Mouse (Mus musculus) left cerebral cortex, adult 8-10 months (tissue): ENCODE measurements at regions not wholly inside any gene's neighbourhood (a gene's known extent, or its start where the extent isn't known, plus 50 kb on each side); places are given as distances from the start of the nearest gene placed in this dataset.

Experiments
- DNase-seq, 2 experiments: peaks; one replicate each; pipeline ENCODE4 v3.0.0; 2022; ENCODE audit warnings: low spot score in 2 of 2

DNA sequence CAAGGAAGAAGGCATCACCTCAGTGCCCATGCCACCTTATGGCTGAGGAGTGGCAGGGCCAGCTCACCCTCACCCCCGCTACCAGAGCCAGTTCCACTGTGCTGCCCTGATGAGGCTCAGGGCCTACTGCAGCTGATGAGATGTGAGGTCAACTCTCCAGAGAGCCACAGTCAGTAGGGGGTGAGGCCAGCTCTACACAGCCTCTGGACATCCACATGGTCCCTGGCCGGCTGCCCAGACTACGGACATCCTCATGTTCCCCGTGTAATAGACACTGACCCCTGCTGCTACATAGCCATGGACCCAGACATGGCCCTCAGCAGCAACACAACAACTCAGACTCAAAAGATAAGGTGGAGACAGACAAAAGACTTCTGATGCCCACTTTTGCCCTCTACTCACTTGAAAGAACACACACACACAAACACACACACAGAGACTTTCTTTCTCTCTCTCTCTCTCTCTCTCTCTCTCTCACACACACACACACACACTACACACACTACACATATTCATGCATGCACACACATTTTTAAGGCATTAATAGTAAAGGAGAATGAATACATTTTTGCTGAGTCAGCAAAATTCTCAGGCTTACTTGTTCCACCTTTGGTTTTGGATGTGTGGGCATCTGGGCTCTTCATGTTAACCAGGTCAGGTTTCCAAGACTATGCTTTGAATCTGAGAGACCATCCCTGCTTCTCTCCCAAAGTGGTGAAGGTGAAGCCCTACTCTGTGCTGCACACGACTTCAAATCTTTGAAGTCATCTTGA, 604.4 kb upstream of the Nrp1 start:
- no peak for DNase-seq

DNA sequence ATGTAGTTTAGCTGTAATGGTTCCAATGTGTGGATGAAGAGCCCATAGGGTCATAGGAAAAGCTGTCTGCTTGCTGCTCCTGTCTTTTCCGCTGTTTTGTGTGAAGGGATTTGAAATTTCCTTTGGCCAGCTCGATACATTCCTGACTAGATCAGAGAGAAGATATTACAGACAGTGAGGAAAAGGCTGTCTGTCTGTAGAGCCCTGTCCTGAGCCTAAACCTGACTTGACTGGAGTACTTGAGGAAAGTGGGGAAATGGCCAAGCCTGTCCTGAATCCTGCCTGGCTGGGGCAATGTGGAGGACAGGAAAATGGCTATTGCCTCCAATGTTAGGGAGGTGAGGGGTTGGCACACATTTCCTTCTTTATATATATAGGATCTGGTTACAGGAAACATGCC, 601.0 kb upstream of the Nrp1 start:
- no peak for DNase-seq

DNA sequence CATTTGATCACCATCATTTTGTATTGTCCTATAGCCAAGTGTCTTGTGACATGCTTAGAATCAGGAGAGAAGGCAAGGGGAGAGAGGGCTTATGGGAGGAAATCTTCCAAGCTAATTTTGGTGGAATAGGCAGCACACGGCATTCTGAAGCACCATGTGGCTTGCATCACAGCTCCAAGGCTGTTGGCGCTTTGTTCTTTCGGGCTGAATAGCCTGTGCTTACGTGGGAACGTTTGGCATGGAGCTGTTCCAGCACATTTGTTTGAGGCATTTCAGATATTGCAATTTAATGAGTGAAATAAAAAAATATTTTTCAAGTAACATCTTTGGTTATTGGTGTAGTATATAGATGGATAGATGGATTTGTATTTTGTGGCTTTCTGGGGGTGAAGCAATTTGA, 598.5 kb upstream of the Nrp1 start:
- DNase-seq = no peak

DNA sequence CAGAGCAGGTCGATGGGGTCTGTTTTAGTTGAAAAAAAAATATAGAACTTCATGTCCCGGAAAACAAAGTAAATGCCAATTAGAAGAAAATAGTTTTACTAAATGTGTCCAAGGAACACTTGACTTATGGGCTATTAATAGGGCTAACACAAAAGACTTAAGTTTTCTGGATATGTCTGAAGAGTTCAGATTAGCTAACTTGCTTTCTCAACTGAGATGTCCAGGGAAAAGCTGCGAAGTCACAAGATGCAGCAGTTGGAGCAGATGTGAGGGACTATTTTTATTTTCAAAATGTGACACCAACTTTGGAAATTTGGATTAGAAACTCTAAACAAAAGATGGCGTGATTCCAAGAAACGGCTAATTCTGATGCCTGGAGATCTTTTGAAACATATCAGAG, 593.2 kb upstream of the Nrp1 start:
- no peak for DNase-seq

DNA sequence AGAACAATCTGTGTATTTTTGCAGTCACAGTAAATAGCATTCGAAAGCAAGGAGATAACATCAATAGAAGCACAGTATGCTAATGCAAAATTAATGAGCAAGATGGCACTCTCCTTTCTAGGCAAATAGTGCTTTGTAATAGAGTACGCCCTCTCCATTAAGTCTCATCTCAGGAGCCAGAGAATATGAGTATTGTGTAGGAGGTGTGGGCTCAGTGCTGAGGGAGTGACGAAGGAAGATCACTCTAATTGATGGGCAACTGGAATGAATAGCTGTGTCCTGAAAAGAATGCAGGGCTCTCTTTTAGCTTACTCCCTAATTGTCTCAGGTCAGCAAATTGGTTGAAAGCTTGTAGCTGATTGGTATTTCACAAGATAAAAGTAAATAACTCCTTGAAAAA, 590.1 kb upstream of the Nrp1 start:
- DNase-seq = no peak

DNA sequence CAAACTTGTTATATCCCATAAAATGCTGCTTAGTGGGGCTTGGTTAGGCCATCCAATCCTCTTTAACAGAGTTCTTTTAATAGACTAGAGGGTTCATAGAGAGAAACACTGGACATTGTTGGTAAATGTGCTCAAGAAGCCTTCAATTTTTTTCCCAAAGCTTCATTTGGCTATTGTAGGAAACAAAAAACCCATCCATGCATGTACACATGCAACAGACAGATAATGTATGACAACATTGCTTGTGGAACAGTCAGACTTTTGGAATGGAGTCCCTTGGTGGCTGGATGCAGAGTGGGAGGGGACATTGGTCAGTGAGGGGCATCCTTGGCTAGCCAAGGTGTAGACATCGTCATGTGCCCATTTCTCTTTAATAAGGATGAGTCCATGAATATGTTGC, 588.8 kb upstream of the Nrp1 start:
- no peak for DNase-seq

DNA sequence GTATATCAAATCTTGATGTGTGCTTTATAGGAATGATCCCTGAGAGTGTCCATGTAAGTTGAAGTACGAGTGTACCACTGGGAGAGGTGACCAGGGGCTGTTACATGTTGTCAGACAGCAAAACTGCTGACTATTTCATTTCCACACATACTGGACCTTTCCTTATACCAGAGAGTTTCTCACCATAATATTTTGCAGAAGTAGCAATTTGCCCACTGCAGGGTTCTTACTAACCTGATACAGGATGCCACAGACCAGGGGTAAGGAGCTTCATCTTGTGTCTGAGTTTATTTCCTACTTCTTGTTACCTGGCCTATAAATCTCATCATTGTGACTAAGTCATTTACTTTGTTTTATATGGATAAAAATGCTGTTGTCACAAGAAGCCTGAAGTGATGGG, 586.6 kb upstream of the Nrp1 start:
- DNase-seq = no peak

DNA sequence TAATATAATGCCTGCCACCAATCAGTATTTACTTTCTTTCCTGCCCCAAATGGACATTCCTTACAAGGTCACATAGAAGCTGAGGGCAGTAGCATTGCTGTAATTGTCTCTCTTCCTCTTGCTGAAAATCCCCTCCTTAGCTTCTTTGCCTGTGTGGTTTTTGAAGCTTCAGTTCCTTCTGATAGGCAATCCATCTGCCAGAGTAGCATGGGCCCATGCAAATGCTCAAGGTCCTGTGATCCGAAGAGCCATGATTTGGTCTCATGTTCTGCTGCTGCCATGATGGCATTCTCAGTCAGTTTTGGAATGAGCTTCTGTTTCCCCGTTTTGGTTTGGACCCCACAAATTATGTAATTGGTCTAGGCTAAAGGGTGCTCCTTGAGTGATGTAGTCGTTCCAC, 586.0 kb upstream of the Nrp1 start:
- no peak for DNase-seq

DNA sequence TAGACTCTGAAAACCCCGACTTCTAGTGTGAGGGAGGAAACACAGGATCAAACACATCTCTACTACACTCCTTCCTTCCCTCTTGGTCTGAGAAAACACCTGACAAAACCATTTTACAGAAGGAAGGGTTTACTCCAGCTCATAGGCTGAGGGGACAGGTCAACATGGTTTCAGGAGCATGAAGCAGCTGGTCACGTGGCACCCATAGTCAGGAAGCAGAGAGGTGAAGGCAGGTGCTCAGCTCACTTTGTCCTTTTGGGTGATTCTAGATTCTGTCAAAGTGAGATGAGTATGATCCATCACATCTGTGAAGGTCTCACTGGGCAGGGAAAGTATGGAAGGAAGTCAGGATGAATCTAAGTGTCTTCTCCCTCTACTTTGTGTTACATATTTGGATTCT, 585.5 kb upstream of the Nrp1 start:
- DNase-seq = no peak

DNA sequence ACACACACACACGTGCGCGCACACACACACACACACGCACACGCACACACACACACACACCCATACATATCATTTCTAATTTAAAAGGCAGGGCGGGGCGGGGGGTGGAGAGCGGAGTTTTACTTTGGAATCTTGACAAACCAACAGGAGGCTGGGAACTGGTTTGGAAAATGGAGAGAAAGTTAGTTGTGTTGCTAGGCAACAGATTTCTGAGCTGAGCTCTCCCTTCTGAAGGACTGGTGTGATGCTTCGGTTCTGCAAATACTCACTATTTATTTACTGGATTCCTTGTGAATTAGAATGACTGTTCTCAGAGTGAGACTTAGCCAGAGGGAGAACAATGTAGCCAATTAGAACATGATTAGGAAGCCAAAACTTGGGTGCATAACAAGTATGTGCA, 583.8 kb upstream of the Nrp1 start:
- DNase-seq = peak in 1 of 2 experiments; percentile 24

DNA sequence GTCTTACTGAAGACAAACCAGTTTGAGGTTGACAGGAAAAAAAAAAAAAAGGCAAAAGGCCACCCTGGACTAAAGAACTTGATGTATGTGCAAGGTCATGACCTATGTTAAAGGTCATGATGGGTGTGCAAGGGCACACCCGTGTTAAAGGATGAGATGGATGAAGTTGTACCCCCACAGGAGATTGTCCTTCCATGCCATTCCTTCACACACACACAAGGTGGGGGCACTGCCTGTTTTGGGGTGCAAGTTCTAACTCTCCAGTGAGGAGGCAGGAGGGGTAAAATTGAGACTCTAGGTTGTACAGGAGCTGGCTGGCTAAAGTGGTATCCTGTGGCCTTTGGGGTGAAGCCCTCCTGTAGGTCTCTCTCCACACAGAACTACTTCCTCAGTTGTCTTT, 583.2 kb upstream of the Nrp1 start:
- no peak for DNase-seq

DNA sequence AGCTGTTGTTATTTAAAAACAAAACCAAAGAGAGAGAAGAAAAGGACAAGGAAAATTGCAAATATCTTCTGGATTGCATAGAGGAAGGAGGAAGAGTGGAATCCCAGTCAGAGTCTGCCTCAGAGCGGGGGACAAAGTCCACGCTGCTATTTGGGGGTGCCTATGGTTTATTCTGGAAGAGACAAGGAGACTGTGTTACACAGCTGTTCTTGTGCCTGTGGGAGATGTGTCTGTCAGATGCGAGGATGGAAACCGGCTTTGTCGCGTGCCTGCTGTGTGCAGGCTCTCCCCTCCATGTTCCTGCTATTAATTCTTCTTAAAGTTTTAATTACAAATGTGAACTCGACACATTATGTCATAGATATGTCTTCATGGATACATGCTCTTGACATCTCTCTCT, 582.7 kb upstream of the Nrp1 start:
- no peak for DNase-seq

DNA sequence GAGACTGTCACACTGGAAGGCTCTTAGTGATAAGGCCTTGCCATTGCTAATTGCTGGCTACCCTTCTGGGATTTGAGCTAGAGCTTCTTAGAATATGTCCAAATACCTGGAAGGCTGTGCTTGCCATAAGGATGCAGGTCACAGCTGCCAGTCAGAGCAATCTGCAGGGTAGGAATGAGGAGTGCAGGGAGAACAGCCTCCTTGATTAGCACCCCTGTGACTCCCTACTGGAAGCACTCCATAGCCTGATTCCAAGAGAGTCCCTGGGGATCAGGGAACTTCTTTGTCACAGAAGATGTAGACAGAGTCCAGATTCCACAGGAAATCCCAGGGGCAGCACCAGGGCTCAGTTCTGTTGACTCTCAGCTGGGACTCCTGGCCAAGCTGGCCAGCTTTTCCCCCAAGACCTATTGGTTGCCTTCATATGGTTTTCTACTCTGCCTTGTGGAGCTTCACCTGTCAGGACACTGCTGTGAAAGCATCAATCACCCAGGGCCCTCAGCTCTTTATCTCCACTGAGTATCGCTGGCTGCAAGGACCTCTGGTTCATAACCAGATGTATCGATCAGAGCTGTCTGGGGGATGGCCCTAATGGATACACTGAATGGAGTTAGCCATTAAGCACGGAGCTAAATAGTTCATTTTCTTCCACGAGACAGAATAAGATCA, 579.9 kb upstream of the Nrp1 start:
- DNase-seq = no peak

DNA sequence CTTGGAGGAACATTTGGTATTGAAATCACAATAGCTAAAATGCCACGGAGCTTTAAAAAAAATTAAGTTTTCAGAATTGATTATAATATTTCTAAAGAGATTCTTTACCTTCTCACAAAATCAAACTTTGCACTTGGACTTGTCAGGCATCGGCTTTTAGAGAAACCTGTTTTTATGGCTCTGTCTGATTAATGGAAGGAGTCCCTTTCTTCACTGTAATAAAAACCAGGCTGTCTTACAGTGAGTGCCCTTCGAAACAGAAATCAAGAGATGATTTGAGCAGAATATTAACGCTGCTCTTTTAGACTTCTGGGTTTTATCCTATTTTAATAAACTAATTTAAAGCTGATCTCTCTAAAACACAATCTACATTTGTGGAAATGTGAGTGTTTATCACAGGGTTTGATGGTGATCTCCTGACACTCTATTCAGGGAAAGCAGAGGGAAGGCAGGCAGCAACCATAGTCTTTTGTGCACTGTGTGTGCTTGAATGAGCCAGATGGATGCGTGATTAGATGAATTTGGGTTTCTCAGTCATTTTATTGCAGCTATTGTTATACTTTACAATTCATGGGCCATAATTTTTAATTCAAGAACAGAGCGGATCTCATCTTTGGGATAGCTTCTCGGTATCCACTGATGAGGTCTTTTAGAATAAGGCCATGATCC, 579.2 kb upstream of the Nrp1 start:
- no peak for DNase-seq

DNA sequence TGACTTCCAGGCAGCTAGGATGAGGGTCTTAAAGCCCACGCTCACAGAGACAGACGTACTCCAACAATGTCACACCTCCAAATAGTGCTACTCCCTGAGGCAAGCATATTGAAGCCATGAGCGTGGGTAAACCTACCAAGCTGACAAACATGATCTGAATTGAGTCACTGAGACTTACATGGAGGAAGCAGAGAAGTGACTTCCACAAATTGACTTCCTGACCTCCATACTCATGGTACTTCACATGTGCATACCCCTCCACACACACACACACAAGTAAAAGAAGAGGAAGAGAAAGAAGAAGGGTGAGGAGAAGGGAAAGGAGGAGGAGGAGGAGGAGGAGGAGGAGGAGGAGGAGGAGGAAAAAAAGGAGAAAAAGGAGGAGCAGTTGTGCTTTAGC, 577.8 kb upstream of the Nrp1 start:
- DNase-seq = no peak

DNA sequence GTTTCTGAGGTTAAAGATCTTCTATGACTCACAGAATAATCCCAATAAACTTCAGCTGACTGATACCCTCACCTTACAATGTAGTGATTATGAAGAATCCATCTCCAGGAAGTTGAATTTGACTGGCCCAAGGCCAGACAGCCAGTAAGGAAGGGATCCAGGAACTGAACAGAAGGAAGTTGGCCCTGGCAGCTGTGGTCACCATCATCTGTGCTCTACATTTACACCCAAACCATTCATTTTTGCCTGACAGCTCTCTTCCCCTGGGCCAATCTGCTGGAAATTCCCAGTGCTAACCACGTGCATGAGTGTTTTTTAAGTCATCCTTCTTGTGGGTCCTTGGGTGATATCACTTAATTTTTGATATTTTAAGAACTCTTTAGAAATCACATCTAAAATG, 577.4 kb upstream of the Nrp1 start:
- no peak for DNase-seq

DNA sequence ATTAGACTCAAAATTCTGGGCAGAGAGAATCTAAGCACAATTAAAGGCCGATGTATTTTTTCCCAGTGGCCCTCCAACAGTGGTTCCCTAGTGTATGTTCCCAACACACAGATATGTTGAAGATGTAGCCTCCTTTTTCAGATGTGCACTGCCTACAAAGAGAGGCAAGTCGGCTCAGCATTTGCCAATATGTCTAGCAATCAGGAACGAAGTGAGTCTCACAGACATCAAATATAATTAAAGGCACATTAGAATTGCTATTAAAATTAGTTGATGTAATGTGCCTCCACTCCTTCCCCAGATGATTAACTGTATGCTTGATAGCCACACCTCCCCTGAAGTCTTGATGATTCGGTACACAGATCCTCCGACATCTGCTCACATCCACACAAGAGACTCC, 565.8 kb upstream of the Nrp1 start:
- no peak for DNase-seq

DNA sequence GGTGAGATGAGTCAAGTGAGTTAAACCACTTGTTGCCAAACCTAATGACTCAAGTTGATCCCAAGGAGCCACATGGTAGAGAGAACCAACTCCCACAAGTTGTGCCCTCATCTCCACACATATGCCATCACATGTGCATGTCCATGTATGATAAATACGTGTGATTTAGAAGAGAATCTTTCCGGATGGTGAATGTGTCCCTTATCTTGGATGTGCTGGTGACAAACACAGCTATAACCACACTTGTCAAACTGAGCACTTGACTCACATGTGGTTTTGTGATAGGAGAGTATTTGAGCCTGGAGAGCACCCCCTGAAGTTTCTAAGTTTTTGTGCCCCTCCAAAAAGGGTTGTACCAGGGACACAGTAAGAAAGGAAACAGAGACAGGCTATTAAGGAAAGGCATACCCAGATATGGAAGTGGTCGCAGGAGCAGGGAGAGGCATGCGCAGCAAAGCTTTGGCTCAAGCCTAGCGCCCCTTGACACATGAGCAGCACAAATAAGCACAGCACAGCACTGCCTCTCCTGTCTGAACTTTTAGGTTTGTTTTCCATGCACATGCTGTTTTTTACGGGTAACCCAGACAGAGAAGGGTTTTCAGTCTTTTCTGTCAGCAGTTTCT, 558.4 kb upstream of the Nrp1 start:
- DNase-seq = no peak

DNA sequence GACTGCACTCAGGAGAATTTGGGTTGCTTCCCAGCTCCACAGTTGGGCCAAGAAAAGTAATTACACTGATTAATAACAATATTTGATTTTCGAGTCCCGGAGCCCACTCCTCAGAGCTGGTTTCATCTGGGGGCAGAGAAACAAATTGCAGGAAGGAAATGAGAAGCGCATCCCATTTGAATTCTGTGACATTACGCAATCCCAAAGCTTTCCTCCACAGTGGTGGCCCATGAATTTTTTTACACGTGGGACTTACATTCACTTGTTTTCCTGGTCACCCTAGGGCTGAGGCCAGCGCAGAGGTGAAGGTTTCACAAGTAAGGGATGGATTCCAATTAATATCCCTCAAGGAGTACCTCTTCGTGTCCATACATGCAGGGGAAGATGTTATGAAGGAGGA, 556.3 kb upstream of the Nrp1 start:
- DNase-seq = no peak

DNA sequence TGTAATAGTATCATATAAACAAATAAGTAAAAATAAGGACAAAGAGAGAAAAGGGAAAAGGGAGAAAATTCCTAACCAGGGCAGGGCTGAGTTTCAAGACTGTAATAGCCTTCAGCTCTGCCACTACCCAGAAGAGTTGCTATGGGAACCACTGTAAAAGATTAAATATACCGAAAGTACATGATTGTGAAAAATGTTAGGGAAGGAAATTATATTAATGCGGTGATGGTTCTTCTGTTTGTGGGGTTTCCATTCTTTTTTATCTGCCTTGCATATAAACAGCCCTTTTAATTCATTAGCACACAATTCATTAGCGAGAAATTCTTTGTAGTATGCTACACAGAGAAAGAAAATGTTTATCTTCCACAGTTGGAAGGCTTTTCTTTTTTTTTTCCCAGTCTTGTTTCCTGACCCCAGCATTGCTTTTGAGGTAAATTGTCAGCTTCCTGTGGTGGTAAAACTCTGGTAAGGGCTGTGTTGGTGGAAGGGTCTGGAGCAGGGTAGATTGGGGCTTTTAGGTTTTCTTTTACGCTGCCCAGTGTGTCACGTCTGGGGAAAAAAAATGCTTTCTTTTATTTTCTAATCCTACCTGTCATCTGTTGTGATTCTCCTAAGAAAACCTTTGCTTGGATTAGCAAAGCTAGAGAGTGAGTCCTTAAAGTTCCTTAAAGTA, 555.6 kb upstream of the Nrp1 start:
- DNase-seq = no peak

DNA sequence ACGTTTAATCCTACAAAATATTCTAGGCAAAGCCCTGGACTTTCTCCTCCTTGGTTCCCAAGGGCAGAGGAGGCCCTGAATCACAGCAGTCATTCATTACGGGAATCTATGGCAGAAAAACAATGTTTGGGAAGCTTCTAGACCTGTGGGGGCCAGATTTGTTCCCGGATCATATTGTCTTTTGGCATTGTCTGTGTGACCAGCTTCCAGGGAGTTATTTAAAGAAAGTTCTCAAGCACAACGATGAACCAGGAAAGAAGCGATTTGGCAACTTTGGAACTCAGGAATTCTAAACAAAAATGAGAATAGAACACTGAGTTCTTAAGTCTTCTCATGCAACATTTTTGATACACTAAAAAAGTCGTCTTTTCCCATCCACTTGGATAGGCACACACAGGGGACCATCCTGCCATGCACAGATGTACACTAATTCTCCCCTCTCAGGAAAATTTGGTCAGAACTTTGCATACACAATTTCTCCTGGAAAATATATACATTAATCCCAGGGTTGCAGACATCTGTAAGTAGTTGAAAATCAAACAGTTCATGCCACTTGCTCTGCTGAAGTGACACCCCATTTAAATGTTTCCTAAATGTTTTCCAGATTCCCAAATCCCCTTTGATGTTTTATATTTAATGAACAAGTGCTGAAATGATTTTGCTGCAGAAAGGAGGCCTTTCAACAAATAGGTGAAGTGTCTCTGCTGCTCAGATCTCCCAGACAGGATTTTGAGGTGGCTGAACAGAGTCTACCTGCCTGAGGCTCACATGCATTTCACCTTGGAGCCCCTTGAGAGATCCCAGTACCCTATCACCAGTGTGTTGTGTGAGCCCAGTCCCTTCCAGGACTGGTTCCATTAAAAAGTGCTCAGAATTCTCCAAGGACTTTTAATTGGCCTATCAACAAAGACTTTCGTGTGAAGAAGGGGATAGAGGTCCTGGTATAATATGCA, 548.9 kb upstream of the Nrp1 start:
- no peak for DNase-seq
